Mouse (Mus musculus) cerebellum, adult 2 months (tissue): ENCODE data around the gene 1190005I06Rik.

Experiments
- CTCF ChIP-seq: fragments of 200-500 bp; IDR thresholded peaks from 2 replicates; pipeline ENCODE4 v1.5.1; 2011; ENCODE audit warnings: low read depth, mild to moderate bottlenecking, control low read depth, low read length, moderate library complexity, borderline replicate concordance; ENCODE audit not compliant: insufficient read depth
- POLR2A ChIP-seq: fragments of 200-500 bp; IDR thresholded peaks from 2 replicates; pipeline ENCODE4 v1.6.1; 2011; ENCODE audit warnings: low read length, control low read depth, borderline replicate concordance; ENCODE audit not compliant: insufficient read depth

DNA sequence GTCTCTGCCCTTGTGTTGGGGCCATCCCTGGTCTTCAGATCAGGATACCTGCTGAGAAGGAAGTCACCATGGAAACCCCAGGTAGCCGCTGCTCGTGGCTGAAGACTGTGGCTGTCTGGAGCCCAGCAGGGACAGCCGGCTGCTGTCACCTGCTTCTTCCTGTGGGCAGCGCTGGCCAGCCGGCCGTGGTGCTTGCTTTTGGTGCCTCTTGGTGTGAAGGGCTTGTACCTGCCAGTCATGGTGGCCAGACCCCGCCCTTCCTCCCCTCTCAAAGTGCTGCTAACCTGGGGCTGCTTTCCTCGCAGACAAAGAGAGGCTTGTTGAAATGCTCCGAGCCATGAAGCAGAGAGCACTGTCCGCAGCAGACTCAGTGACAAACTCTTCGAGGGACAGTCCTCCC is 73.6 kb downstream of the 1190005I06Rik start:
- no peak for TF ChIP-seq CTCF
- TF ChIP-seq POLR2A, result no peak
